Mouse (Mus musculus) CH12.LX (cell line): ENCODE measurements around the gene B4galnt3.

Experiments
- CHD1 ChIP-seq: IDR thresholded peaks from 2 replicates; pipeline ENCODE4 v1.6.1; 2012; ENCODE audit warnings: low read depth, low read length, improper control_type of control experiment, inconsistent platforms
- CTCF ChIP-seq, 2 experiments: IDR thresholded peaks in 1 of 2; conservative IDR thresholded peaks in 1 of 2; 2 replicates each; pipeline ENCODE4 v1.5.1; 2011 to 2012; ENCODE audit warnings: low read depth in 2 of 2, low read length in 2 of 2, improper control_type of control experiment in 1 of 2, inconsistent platforms in 1 of 2, mild to moderate bottlenecking in 1 of 2, moderate library complexity in 1 of 2
- EP300 ChIP-seq: IDR thresholded peaks from 2 replicates; pipeline ENCODE4 v1.6.1; 2011; ENCODE audit warnings: low read length, improper control_type of control experiment
- HCFC1 ChIP-seq: IDR thresholded peaks from 2 replicates; pipeline ENCODE4 v1.6.1; 2012; ENCODE audit warnings: low read depth, mild to moderate bottlenecking, inconsistent platforms, low read length, improper control_type of control experiment
- KAT2A ChIP-seq: IDR thresholded peaks from 2 replicates; pipeline ENCODE4 v1.6.1; 2012; ENCODE audit warnings: low read length, improper control_type of control experiment, inconsistent platforms; ENCODE audit not compliant: insufficient replicate concordance
- MAFK ChIP-seq: IDR thresholded peaks from 2 replicates; pipeline ENCODE4 v1.6.1; 2011; ENCODE audit warnings: low read length, improper control_type of control experiment; ENCODE audit not compliant: insufficient replicate concordance
- MYC ChIP-seq: IDR thresholded peaks from 2 replicates; pipeline ENCODE4 v1.6.1; 2011; ENCODE audit warnings: low read depth, mild to moderate bottlenecking, improper control_type of control experiment, low read length
- POLR2A ChIP-seq: IDR thresholded peaks from 2 replicates; pipeline ENCODE4 v1.6.1; 2011; ENCODE audit warnings: low read depth, mild to moderate bottlenecking, improper control_type of control experiment, low read length
- POLR2AphosphoS2 ChIP-seq: IDR thresholded peaks from 2 replicates; pipeline ENCODE4 v1.6.1; 2011; ENCODE audit warnings: low read depth, low read length, improper control_type of control experiment
- SIN3A ChIP-seq: IDR thresholded peaks from 2 replicates; pipeline ENCODE4 v1.6.1; 2012; ENCODE audit warnings: low read length, improper control_type of control experiment, inconsistent platforms
- TBP ChIP-seq: conservative IDR thresholded peaks from 2 replicates; pipeline ENCODE4 v1.6.1; 2011; ENCODE audit warnings: low read depth, low read length, improper control_type of control experiment
- UBTF ChIP-seq: IDR thresholded peaks from 2 replicates; pipeline ENCODE4 v1.6.1; 2012; ENCODE audit warnings: low read depth, mild to moderate bottlenecking, inconsistent platforms, low read length, improper control_type of control experiment, moderate library complexity
- ZKSCAN1 ChIP-seq: IDR thresholded peaks from 2 replicates; pipeline ENCODE4 v1.6.1; 2012; ENCODE audit warnings: low read depth, inconsistent platforms, low read length, improper control_type of control experiment, borderline replicate concordance
- ZNF384 ChIP-seq: IDR thresholded peaks from 2 replicates; pipeline ENCODE4 v1.6.1; 2012; ENCODE audit warnings: low read depth, low read length, improper control_type of control experiment, inconsistent platforms

GRCm38 (mm10) chr6:120263608-120264007 is 30.8 kb downstream of the B4galnt3 start:
- TF ChIP-seq ZKSCAN1 (no peak), POLR2A (no peak), KAT2A (no peak), CTCF (conservative IDR thresholded peaks at IDR 0.05 in 1 of 2, IDR thresholded peaks at IDR 0.05 in 1 of 2; ENCODE audit: low read depth in 2 of 2, low read length in 2 of 2) (no peak), SIN3A (no peak), MYC (no peak), EP300 (no peak), POLR2AphosphoS2 (no peak), CHD1 (no peak), MAFK (no peak), ZNF384 (no peak), HCFC1 (no peak), UBTF (no peak), TBP (no peak)
